Mouse (Mus musculus) CD4-positive, CD25-positive, alpha-beta regulatory T cell, adult 4 months (primary cell): ENCODE measurements around the gene Supt16. TPM values are rescaled to one million over a fixed set of nuclear protein-coding genes. Genes with fewer than 3 reads are reported as not detected.

Experiments
- ATAC-seq: one replicate; pipeline ENCODE4 v1.8.0; 2017
- polyA plus RNA-seq, 2 experiments: library from polyadenylated mRNA; unstranded; fragments of 100-300 nt; shearing (Covaris generic); gene quantifications; one replicate each; pipeline ENCODE4 v1.2.1; 2017

Gene Supt16
- 10 to 100 TPM; 37.9 to 39.5 TPM for polyA plus RNA-seq

GRCm38 (mm10) chr14:52197156-52197878 lies at the start of gene Supt16:
Supt16 (minus strand) TSS chr14:52197416.
- ATAC-seq, result peak; percentile 88

DNA sequence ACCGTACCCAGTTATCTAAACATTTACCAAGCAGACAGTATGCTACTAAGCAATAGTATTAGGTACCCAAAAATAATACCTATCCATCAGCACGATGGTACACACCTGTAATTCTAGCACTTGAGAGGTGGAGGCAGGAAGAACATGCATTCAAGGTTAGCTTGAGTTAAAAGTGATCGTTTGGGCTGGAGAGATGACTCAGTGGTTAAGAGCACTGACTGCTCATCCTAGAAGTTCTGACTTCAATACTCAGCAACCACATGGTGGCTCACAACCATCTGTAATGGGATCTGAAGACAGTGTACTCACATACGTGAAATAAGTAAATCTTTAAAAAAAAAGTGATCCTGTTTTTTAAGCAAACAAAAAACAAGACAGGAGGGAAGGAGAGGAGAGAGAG lies 48.9 kb upstream of the Supt16 start:
- ATAC-seq, result no peak

- no peak for ATAC-seq
Observed at GRCm38 (mm10) chr14:52244690-52245042, 47.5 kb upstream of the Supt16 start.

DNA sequence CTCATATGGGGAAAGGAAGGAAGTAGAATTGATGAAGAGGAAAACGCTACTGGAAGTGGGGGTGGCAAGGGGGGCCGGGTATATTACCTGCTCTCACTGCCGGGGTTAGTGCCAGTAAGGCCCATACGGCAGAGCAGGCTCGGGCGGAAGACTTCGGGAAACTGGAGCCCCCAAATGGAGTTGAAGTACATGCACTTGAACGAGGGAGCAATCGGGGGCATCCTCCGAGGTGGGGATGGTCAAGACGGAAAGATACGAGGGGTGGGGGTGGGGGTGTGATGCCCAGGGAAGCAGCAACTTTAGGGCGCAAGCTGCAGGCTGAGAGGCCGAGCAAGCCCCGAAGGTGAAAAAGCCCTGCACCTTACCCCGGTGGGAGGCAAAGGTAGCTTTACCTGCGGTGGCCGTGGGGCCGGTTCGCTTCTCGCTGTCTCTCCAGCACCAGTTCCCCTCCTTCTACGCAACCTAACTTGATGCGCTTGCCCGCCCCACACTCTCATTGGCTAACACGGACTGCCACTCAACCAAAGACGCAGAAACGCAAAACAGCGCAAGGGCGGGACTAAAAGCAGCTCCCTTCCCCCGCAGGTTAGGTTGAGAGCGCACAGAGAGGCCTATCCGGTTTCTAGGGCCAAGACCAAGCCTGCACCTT lies 46.9 kb upstream of the Supt16 start:
- peak; percentile 100 for ATAC-seq

- no peak for ATAC-seq
Observed at GRCm38 (mm10) chr14:52236216-52236615, 39.0 kb upstream of the Supt16 start.

DNA sequence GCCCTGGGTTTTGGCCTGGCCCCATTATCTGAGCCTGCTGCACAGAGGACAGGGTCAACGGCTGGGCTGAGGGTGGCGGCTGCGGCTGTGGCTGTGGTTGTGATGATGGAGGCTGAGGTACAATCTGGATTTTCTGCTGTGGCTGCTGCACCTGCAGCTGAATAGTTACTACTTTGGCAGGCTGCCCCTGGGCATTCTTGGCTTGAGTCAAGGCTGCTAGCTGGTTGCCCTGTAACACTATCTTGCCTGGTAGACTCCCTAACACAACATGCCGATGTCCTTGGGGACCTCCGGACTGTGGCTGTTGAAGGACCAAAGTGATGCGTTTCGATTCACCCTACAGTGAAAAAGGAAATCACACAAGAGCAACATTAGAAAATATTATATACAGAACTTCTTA lies 37.9 kb upstream of the Supt16 start:
- ATAC-seq, result no peak

DNA sequence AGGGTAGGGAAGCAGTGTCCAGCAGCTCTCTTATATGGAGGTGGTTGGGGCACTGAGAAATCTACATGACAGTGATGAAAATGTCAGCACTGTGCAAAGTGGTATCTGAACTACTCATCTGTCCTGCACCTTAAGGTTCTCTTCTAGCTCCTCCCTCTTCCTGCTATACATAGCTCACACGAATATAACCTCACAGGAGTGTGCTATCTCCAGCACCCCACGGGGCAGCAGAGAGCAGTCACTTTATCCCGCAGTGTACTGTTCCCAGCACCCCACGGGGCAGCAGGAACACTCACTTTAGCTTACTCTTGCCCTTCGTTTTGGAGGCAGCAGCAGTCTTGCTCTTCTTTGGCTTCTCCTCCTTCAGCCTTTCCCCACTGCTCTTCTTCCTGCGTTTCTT lies 35.0 kb upstream of the Supt16 start:
- ATAC-seq, result no peak

DNA sequence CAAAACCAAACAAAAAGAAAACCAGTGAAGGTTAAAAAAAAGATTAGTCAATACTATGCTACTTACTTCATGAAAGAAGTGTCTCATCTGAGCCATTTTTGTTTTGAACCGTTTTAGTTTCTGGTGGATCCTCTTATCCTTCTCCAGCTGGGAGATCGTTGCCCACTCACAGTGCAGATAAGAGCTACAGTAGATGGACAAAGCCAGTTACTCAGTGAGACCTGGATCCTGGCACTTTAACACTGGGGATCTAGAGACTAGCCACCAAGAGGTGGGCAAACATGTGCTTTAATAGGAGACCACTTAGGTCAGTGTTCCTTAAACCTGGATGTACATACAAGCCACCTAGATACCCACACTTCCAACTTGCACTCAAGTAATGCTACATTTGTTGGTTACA lies 28.8 kb upstream of the Supt16 start:
- no peak for ATAC-seq

DNA sequence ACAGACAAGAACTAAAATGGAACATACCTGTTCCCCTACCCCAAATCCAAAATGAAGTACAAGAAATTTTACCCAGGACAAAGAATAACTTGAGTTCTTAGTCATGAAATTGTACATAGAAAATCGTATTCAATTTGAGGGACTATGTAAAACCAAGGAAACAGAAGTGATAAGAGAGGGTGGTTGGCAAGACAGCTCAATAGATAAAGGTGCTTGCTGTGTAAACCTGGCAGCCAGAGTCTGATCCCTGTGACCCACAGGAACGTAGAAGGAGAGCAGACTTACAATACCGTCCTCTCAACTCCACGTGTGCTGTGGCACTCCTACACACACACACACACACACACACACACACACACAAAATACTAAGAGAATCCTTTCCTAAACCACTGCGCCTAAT lies 20.0 kb upstream of the Supt16 start:
- ATAC-seq, result no peak

- ATAC-seq, result no peak
Observed at GRCm38 (mm10) chr14:52199412-52199811, 2.2 kb upstream of the Supt16 start.

DNA sequence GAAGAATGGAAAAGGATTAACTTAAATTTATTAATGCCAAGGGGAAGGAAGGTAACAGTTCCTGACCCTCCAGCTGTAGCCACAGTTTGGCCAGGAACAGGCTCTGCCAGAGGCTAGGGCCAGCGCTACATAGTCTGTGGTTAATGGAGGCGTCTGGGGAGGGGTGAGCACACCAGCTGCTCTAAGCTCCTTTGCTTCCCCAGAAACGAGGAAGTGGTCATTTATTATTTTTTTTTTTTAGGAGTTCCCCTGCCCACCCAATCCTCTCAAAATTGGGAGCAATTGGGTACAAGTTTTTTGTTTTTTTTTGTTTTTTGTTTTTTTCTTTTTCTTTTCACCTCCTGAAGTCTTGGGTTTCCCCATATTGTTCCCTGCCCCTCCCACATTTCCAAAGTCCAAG lies 925 bp upstream of the Supt16 start:
- ATAC-seq, result no peak

- ATAC-seq, result no peak
Observed at GRCm38 (mm10) chr14:52196230-52197155, 723 bp downstream of the Supt16 start.

- no peak for ATAC-seq
Observed at GRCm38 (mm10) chr14:52195691-52196090, 1.5 kb downstream of the Supt16 start.

DNA sequence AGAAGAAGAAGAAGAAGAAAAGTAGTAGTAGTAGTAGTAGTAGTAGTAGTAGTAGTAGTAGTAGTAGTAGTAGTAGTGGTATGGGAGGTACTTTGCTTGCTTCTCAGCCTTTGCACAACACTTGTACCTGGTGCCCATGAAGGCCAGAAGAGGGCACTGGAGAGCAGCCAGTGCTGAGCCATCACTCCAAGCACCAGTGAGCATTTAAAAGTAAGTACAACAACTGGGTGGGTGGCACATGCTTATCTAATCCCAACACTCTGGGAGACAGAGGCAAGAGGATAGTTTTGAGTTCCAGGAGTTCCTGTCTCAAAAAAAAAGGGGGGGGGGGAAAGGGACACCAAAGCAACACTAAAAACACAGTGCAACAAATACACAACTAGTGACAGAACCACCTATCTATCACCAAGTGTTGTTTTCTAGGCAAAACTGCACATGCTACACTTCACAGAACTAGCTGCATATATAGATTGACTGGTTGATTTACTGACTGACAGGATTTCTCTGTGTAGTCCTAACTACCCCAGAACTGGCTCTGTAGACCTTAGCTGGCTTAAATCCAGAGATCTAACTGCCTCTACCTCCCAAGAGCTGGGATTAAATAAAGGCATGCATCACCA lies 6.4 kb downstream of the Supt16 start:
- peak; percentile 73 for ATAC-seq

GRCm38 (mm10) chr14:52189519-52189918 lies 7.7 kb downstream of the Supt16 start:
- no peak for ATAC-seq

- ATAC-seq, result no peak
Observed at GRCm38 (mm10) chr14:52188788-52189187, 8.4 kb downstream of the Supt16 start.

DNA sequence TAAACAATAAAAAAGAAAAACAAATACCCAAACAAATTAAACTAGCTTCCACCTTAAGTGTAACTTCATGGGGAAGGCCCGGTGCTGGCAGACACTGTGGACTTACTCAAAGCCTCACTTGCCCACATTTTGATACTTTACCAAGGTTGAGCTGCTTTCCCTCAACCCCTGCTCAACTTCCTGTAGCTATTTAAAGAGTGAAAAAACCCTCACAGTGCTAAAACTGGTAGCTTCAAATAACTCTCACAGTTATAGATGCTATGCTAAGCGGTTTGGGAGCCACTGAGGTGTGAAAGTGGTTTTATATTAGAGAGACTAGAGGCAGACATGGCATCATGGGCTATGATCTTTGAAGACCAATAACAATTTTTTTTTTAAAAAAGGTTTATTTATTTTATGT lies 30.6 kb downstream of the Supt16 start:
- ATAC-seq, result peak; percentile 61

DNA sequence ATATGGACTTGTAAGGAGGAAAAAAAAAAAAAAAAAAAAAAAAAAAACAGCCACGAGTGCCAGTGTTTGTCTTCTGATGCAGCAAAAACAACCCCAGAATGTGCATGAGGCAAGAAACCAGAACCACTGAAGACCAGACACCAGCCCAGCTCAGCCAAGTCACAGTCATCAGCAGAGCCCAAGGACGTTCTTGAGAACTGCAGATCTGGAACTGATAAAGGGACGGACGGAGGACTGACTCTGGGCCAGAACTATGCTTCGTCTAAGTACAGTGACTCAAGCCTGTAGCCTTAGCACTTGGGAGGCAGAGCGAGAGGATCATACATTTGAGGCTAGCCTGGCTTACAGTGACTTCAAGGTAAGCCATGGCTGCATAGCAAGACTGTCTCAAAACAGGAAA lies 36.3 kb downstream of the Supt16 start:
- no peak for ATAC-seq

DNA sequence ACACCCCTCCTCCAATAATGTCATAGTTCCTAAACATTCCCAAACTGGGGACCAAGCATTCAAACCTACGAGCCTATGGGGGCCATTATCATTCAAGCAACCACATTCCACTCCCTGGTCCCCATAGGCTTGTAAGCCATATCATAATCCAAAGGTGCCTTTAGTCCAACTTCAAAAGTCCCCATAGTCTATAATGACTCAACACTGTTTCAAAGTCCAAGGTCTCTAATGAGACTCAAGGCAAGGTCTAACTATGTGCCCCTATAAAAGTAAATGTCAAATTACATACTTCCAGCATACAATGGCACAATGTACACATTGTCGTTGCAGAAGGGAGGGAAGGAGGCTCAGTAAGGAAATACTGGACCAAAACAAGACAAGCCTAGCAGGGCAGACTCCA lies 42.2 kb downstream of the Supt16 start:
- ATAC-seq, result no peak

- no peak for ATAC-seq
Observed at GRCm38 (mm10) chr14:52152613-52153012, 44.6 kb downstream of the Supt16 start.

- no peak for ATAC-seq
Observed at GRCm38 (mm10) chr14:52152179-52152578, 45.0 kb downstream of the Supt16 start.

DNA sequence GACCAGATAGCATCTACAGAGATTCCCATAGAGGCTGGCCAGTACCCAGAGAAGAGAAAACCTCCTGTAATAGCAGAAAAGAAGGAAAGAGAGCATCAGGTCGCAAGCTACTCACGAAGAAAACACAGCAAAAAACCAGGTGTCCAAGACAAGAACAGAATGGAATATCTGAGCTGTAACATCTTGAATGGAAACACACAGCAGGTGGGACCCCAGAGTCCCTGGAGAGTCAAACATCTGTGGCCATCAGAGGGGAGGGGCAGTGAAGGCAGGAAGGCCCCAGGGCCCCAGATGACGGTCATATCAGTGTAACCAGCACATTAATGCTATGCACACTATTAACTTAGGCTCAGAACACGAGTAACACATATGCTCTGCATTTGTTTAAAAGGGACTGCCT lies 47.3 kb downstream of the Supt16 start:
- no peak for ATAC-seq

- peak; percentile 45 for ATAC-seq
Observed at GRCm38 (mm10) chr14:52146540-52146939, 50.7 kb downstream of the Supt16 start.
